Mouse (Mus musculus): ENCODE measurements around the gene Bcl10. TPM values are rescaled to one million over a fixed set of nuclear protein-coding genes. Genes with fewer than 3 reads are reported as not detected.
"Not testable (repeated sequence)": the region's sequence is repeated elsewhere in the genome, so short reads cannot be mapped to it uniquely, and the experiment has no call there.

Bcl10 gene
- total and polyA plus RNA-seq, 2 experiments from 2014 or later, result 16.1 to 32.7 TPM

- no peak overlapping the region for H3K4me2 ChIP-seq (ENCODE audit: low read depth, low read length)
- no peak for ATAC-seq (ENCODE audit: insufficient read depth, low read depth)
- peak overlapping the region; percentile 96 for H3K27ac ChIP-seq (ENCODE audit: low read depth)
- no peak overlapping the region for H3K4me3 ChIP-seq (ENCODE audit: low read depth, low read length)
- H3K9ac ChIP-seq (replicated peaks; ENCODE audit: low read depth, low read length), result no peak overlapping the region
- peaks cover 36% of the 10 kb centered on the region for H3K4me1 ChIP-seq (ENCODE audit: control insufficient read depth, insufficient read depth)
- WGBS, result 44% methylated on average over 9 of the region's 9 CpGs
- no peaks in the 10 kb centered on the region for H3K36me3 ChIP-seq (replicated peaks; ENCODE audit: control insufficient read depth, insufficient read depth, low read length)
- no peaks in the 10 kb centered on the region for H3K27me3 ChIP-seq (ENCODE audit: control insufficient read depth, insufficient read depth, low read length)
- DNase-seq (ENCODE audit: low spot score), result no peak
- H3K9me3 ChIP-seq (replicated peaks; ENCODE audit: control insufficient read depth, low read length), result no peaks in the 10 kb centered on the region
- TF ChIP-seq EP300 (IDR thresholded peaks at IDR 0.05; ENCODE audit: low read depth) (no peak), CTCF (IDR thresholded peaks at IDR 0.05; ENCODE audit: low read depth) (no peak)
Observed at GRCm38 (mm10) chr3:145962411-145962810, 39.8 kb downstream of the Bcl10 start.

- Histone ChIP-seq H3K27me3 (ENCODE audit: control insufficient read depth, insufficient read depth, low read length) (no peaks in the 10 kb centered on the region), H3K4me1 (ENCODE audit: control insufficient read depth, insufficient read depth) (peaks cover 36% of the 10 kb centered on the region), H3K36me3 (replicated peaks; ENCODE audit: control insufficient read depth, insufficient read depth, low read length) (no peaks in the 10 kb centered on the region), H3K27ac (ENCODE audit: low read depth) (peak overlapping the region; percentile 96), H3K9me3 (replicated peaks; ENCODE audit: control insufficient read depth, low read length) (no peaks in the 10 kb centered on the region), H3K9ac (replicated peaks; ENCODE audit: low read depth, low read length) (peak overlapping the region; percentile 41), H3K4me2 (ENCODE audit: low read depth, low read length) (peak overlapping the region; percentile 50), H3K4me3 (ENCODE audit: low read depth, low read length) (peak overlapping the region; percentile 19)
- ATAC-seq (ENCODE audit: insufficient read depth, low read depth) (peak; percentile 55), DNase-seq (ENCODE audit: low spot score) (peak; percentile 67)
- WGBS, result 15% methylated on average over 31 of the region's 31 CpGs
- TF ChIP-seq EP300 (IDR thresholded peaks at IDR 0.05; ENCODE audit: low read depth), result 0 out of 2 replicates have a peak, but pooled peaks have one; percentile 37
- TF ChIP-seq CTCF (IDR thresholded peaks at IDR 0.05; ENCODE audit: low read depth), result no peak
Observed at GRCm38 (mm10) chr3:145963101-145964017, 40.8 kb downstream of the Bcl10 start.

DNA sequence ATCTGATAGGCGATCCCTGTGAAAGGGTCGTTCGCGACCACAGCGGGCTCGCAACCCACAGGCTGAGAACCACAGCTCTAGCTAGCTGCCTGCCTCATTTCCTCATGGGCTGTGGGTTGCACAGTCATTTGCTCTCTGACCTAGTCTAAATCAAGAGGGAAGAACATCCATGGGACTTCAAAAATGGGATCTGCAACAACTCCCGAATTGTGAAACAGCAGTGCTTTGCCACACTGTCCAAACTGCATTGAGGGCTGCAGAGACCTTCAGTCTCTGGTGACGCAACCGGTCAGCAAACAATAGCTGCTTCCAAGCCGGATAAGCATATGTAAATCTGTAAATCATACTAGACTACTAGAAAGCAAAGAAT, 41.4 kb downstream of the Bcl10 start:
- Histone ChIP-seq H3K4me2 (ENCODE audit: low read depth, low read length) (peak overlapping the region; percentile 50), H3K9me3 (replicated peaks; ENCODE audit: control insufficient read depth, low read length) (no peaks in the 10 kb centered on the region), H3K27ac (ENCODE audit: low read depth) (peak overlapping the region; percentile 96), H3K4me3 (ENCODE audit: low read depth, low read length) (peak overlapping the region; percentile 19), H3K36me3 (replicated peaks; ENCODE audit: control insufficient read depth, insufficient read depth, low read length) (no peaks in the 10 kb centered on the region), H3K27me3 (ENCODE audit: control insufficient read depth, insufficient read depth, low read length) (no peaks in the 10 kb centered on the region), H3K9ac (replicated peaks; ENCODE audit: low read depth, low read length) (peak overlapping the region; percentile 41), H3K4me1 (ENCODE audit: control insufficient read depth, insufficient read depth) (peaks cover 36% of the 10 kb centered on the region)
- 16% methylated on average over 10 of the region's 10 CpGs for WGBS
- TF ChIP-seq CTCF (IDR thresholded peaks at IDR 0.05; ENCODE audit: low read depth) (no peak), EP300 (IDR thresholded peaks at IDR 0.05; ENCODE audit: low read depth) (no peak)
- peak; percentile 77 for DNase-seq (ENCODE audit: low spot score)
- peak; percentile 31 for ATAC-seq (ENCODE audit: insufficient read depth, low read depth)

DNA sequence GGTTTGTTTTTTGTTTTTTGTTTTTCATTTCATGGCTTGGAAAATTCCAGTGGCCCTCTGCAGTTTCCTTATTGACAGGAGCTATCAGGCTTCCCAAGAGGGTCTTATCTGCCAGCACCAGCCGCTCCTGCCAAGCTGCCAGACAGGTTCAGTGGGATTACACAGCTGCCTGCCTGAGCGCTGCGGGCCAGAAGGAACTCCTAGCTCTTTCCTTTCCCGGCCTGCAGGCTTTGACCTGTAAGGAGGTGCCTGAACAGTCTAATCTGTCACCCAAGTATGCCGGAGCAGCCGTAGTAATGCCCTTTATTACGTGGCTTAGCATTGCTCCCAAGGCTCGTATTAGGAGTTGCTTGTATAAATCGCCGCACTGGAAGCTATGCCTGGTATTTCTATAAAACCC, 41.9 kb downstream of the Bcl10 start:
- Histone ChIP-seq H3K4me1 (ENCODE audit: control insufficient read depth, insufficient read depth) (peaks cover 39% of the 10 kb centered on the region), H3K9ac (replicated peaks; ENCODE audit: low read depth, low read length) (peak overlapping the region; percentile 41), H3K9me3 (replicated peaks; ENCODE audit: control insufficient read depth, low read length) (no peaks in the 10 kb centered on the region), H3K27me3 (ENCODE audit: control insufficient read depth, insufficient read depth, low read length) (no peaks in the 10 kb centered on the region), H3K27ac (ENCODE audit: low read depth) (peak overlapping the region; percentile 96), H3K4me2 (ENCODE audit: low read depth, low read length) (peak overlapping the region; percentile 50), H3K36me3 (replicated peaks; ENCODE audit: control insufficient read depth, insufficient read depth, low read length) (no peaks in the 10 kb centered on the region), H3K4me3 (ENCODE audit: low read depth, low read length) (peak overlapping the region; percentile 19; the same call in 1 of the 2 replicates)
- 1% methylated on average over 10 of the region's 10 CpGs for WGBS
- ATAC-seq (ENCODE audit: insufficient read depth, low read depth), result peak; percentile 71
- peak; percentile 90 for DNase-seq (ENCODE audit: low spot score)
- TF ChIP-seq CTCF (IDR thresholded peaks at IDR 0.05; ENCODE audit: low read depth) (no peak), EP300 (IDR thresholded peaks at IDR 0.05; ENCODE audit: low read depth) (peak; percentile 57)

GRCm38 (mm10) chr3:145965583-145965982, 43.0 kb downstream of the Bcl10 start:
- H3K9ac ChIP-seq (replicated peaks; ENCODE audit: low read depth, low read length); H3K9me3 ChIP-seq (replicated peaks; ENCODE audit: control insufficient read depth, low read length); ATAC-seq (ENCODE audit: insufficient read depth, low read depth); H3K4me2 ChIP-seq (ENCODE audit: low read depth, low read length); H3K27me3 ChIP-seq (ENCODE audit: control insufficient read depth, insufficient read depth, low read length); H3K36me3 ChIP-seq (replicated peaks; ENCODE audit: control insufficient read depth, insufficient read depth, low read length); DNase-seq (ENCODE audit: low spot score); H3K4me3 ChIP-seq (ENCODE audit: low read depth, low read length): not testable (repeated sequence)
- WGBS, result 71% methylated on average over 3 of the region's 3 CpGs
- Histone ChIP-seq H3K27ac (ENCODE audit: low read depth) (peak overlapping the region; percentile 96), H3K4me1 (ENCODE audit: control insufficient read depth, insufficient read depth) (peaks cover 35% of the 10 kb centered on the region)

All from heart, postnatal 0 days (tissue).